Mouse (Mus musculus): ENCODE measurements around the gene Fam118a. TPM values are rescaled to one million over a fixed set of nuclear protein-coding genes. Genes with fewer than 3 reads are reported as not detected.
"Not testable (repeated sequence)": the region's sequence is repeated elsewhere in the genome, so short reads cannot be mapped to it uniquely, and the experiment has no call there.

The Fam118a gene
- polyA plus RNA-seq (2012; fragmentation: generic; extraction: Trizol) = 24.5 TPM
- long read RNA-seq, experiment 1, transcript Fam118a-201 (9 exons, 2,518 nt) = major isoform, 23 of 43 reads
- long read RNA-seq, experiment 1, partial matches to known transcripts = 3 of 43 reads
- long read RNA-seq, experiment 1, other reads (novel, unspliced or antisense) = 16 of 43 reads
- long read RNA-seq, experiment 2, transcript Fam118a-201 (9 exons, 2,518 nt) = major isoform, 136 of 191 reads
- long read RNA-seq, experiment 2, transcript Fam118a-203 (9 exons, 2,605 nt) = minor isoform, 5 of 191 reads
- long read RNA-seq, experiment 2, partial matches to known transcripts = 4 of 191 reads
- long read RNA-seq, experiment 2, other reads (novel, unspliced or antisense) = 46 of 191 reads

- H3K36me3 ChIP-seq (ENCODE audit: control insufficient read depth, insufficient read depth); H3K79me2 ChIP-seq (ENCODE audit: control insufficient read depth, insufficient read depth); H3K79me3 ChIP-seq (ENCODE audit: low read depth); H3ac ChIP-seq (ENCODE audit: control insufficient read depth, insufficient read length, low read depth); H3K4me3 ChIP-seq (ENCODE audit: insufficient read depth, poor library complexity, severe bottlenecking): not testable (repeated sequence)
- peaks cover 10% of the 10 kb centered on the region for H3K27me3 ChIP-seq (ENCODE audit: control insufficient read depth, insufficient read depth, insufficient read length)
Measured at GRCm38 (mm10) chr15:85028648-85029047, at the start of gene Fam118a. Gene Fam118a, plus strand, starts transcription at chr15:85028948.

DNA sequence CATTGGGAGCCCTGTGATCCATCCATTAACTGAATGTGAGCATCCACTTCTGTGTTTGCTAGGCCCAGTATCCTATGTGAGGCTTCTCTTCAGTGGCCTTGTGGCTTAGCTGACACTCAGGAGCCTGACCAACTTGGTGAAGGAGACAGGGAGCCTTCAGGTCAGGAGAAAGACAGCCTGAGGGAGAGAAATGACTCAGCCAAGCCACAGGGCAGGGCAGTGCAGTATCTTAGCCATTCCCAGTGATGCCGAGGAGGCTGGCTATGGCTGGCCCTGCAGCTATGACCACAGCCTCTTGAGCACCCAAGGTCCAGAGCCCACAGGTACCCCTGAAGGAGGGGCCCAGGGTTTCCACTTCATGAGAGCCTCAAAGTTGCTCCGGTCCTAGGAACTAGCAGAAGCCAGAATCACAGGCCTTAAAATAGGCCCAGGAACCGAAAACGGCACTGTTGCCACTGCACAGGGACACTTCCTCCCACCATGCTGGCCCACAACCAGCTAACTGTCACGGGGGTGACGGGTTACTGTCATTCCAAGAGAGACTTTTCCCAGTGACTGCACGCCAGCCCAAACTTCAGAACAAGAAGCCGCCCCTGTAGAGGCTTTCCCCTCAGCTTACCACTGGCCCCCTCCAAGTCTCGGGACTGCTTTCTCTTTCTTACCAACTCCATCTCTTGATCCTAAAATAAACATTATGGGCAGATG, 47.0 kb upstream of the Fam118a start:
- TF ChIP-seq MYOG (IDR thresholded peaks at IDR 0.05; ENCODE audit: control insufficient read depth, extremely low read depth, insufficient read length) = no peak
- TF ChIP-seq FOSL1 (IDR thresholded peaks at IDR 0.05; ENCODE audit: insufficient read depth, low read length, poor library complexity, severe bottlenecking) = no peak
- no peak for TF ChIP-seq MAX (IDR thresholded peaks at IDR 0.05)
- no peak for TF ChIP-seq CEBPB (IDR thresholded peaks at IDR 0.05; ENCODE audit: low read depth)
- TF ChIP-seq MYOD1 (IDR thresholded peaks at IDR 0.05; ENCODE audit: control insufficient read depth, insufficient read length, low read depth) = no peak
- TF ChIP-seq USF1 (IDR thresholded peaks at IDR 0.05; ENCODE audit: low read depth) = no peak
- TF ChIP-seq CTCF (IDR thresholded peaks at IDR 0.05; ENCODE audit: control insufficient read depth, insufficient read depth, insufficient read length) = no peak
- H3ac ChIP-seq (ENCODE audit: control insufficient read depth, insufficient read length, low read depth) = no peak overlapping the region
- H3K79me3 ChIP-seq (ENCODE audit: low read depth) = peaks cover 11% of the 10 kb centered on the region
- no peaks in the 10 kb centered on the region for H3K27me3 ChIP-seq (ENCODE audit: control insufficient read depth, insufficient read depth, insufficient read length)
- no peaks in the 10 kb centered on the region for H3K36me3 ChIP-seq (ENCODE audit: control insufficient read depth, insufficient read depth)
- H3K4me3 ChIP-seq (ENCODE audit: insufficient read depth, poor library complexity, severe bottlenecking) = no peak overlapping the region
- peaks cover 62% of the 10 kb centered on the region for H3K79me2 ChIP-seq (ENCODE audit: control insufficient read depth, insufficient read depth)

- TF ChIP-seq CEBPB (IDR thresholded peaks at IDR 0.05; ENCODE audit: low read depth) = no peak
- no peak for TF ChIP-seq USF1 (IDR thresholded peaks at IDR 0.05; ENCODE audit: low read depth)
- no peak for TF ChIP-seq FOSL1 (IDR thresholded peaks at IDR 0.05; ENCODE audit: insufficient read depth, low read length, poor library complexity, severe bottlenecking)
- no peak for TF ChIP-seq MYOG (IDR thresholded peaks at IDR 0.05; ENCODE audit: control insufficient read depth, extremely low read depth, insufficient read length)
- no peak for TF ChIP-seq MYOD1 (IDR thresholded peaks at IDR 0.05; ENCODE audit: control insufficient read depth, insufficient read length, low read depth)
- no peak for TF ChIP-seq CTCF (IDR thresholded peaks at IDR 0.05; ENCODE audit: control insufficient read depth, insufficient read depth, insufficient read length)
- TF ChIP-seq MAX (IDR thresholded peaks at IDR 0.05) = no peak
- Histone ChIP-seq H3K36me3 (ENCODE audit: control insufficient read depth, insufficient read depth) (no peaks in the 10 kb centered on the region), H3K79me3 (ENCODE audit: low read depth) (peaks cover 11% of the 10 kb centered on the region), H3K27me3 (ENCODE audit: control insufficient read depth, insufficient read depth, insufficient read length) (no peaks in the 10 kb centered on the region), H3K79me2 (ENCODE audit: control insufficient read depth, insufficient read depth) (peaks cover 71% of the 10 kb centered on the region), H3ac (ENCODE audit: control insufficient read depth, insufficient read length, low read depth) (no peak overlapping the region), H3K4me3 (ENCODE audit: insufficient read depth, poor library complexity, severe bottlenecking) (no peak overlapping the region)
Measured at GRCm38 (mm10) chr15:84982888-84983287, 45.9 kb upstream of the Fam118a start.

- Histone ChIP-seq H3K4me3 (ENCODE audit: insufficient read depth, poor library complexity, severe bottlenecking) (no peak overlapping the region), H3ac (ENCODE audit: control insufficient read depth, insufficient read length, low read depth) (no peak overlapping the region), H3K27me3 (ENCODE audit: control insufficient read depth, insufficient read depth, insufficient read length) (no peaks in the 10 kb centered on the region), H3K79me3 (ENCODE audit: low read depth) (peaks cover 11% of the 10 kb centered on the region), H3K36me3 (ENCODE audit: control insufficient read depth, insufficient read depth) (no peaks in the 10 kb centered on the region), H3K79me2 (ENCODE audit: control insufficient read depth, insufficient read depth) (peaks cover 71% of the 10 kb centered on the region)
- TF ChIP-seq USF1 (IDR thresholded peaks at IDR 0.05; ENCODE audit: low read depth) (no peak), MYOG (IDR thresholded peaks at IDR 0.05; ENCODE audit: control insufficient read depth, extremely low read depth, insufficient read length) (no peak), MYOD1 (IDR thresholded peaks at IDR 0.05; ENCODE audit: control insufficient read depth, insufficient read length, low read depth) (no peak), FOSL1 (IDR thresholded peaks at IDR 0.05; ENCODE audit: insufficient read depth, low read length, poor library complexity, severe bottlenecking) (no peak), CEBPB (IDR thresholded peaks at IDR 0.05; ENCODE audit: low read depth) (no peak)
Measured at GRCm38 (mm10) chr15:84983721-84984120, 45.0 kb upstream of the Fam118a start.

DNA sequence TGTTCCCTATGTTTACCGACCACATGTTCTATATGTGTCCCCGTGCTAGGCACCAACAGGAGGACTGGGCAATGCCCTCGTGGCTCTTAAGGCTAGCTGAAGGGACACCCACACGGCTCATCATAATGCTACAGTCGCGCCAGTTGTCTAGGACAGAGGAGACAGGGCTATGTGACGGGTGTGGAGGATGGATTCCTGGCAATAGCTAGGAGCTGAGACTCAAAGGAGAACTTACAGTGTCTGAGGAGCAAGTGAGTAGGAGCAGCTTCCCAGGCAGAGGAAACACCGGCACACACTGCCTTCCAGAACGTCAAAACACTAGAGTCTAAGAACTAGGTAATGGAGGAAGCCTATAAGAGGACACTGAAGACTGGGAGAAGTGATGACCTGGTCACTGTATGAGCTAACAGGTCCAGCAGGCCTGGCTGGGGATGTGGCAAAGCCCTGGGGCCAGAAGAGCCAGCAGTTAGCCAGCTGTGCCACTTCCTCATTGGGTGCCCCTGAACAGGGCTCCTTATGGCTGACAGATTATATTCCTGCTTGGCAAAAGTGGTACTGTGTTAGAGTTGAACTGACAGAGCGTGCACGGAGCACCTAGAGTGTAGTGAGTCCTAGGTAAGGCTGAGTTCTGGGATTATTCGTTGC, 43.1 kb upstream of the Fam118a start:
- H3K4me3 ChIP-seq (ENCODE audit: insufficient read depth, poor library complexity, severe bottlenecking) = no peak overlapping the region
- no peaks in the 10 kb centered on the region for H3K27me3 ChIP-seq (ENCODE audit: control insufficient read depth, insufficient read depth, insufficient read length)
- H3K79me2 ChIP-seq (ENCODE audit: control insufficient read depth, insufficient read depth) = peaks cover 60% of the 10 kb centered on the region

More for the DNA sequence above, 43.1 kb upstream of the Fam118a start:
- Histone ChIP-seq H3K36me3 (ENCODE audit: control insufficient read depth, insufficient read depth) (no peaks in the 10 kb centered on the region), H3K79me3 (ENCODE audit: low read depth) (peaks cover 11% of the 10 kb centered on the region), H3ac (ENCODE audit: control insufficient read depth, insufficient read length, low read depth) (no peak overlapping the region)
- TF ChIP-seq MYOG (IDR thresholded peaks at IDR 0.05; ENCODE audit: control insufficient read depth, extremely low read depth, insufficient read length) (no peak), FOSL1 (IDR thresholded peaks at IDR 0.05; ENCODE audit: insufficient read depth, low read length, poor library complexity, severe bottlenecking) (no peak), MYOD1 (IDR thresholded peaks at IDR 0.05; ENCODE audit: control insufficient read depth, insufficient read length, low read depth) (no peak), USF1 (IDR thresholded peaks at IDR 0.05; ENCODE audit: low read depth) (no peak), CTCF (IDR thresholded peaks at IDR 0.05; ENCODE audit: control insufficient read depth, insufficient read depth, insufficient read length) (no peak)
